Mouse (Mus musculus) erythroblast, embryonic 14.5 days (primary cell): ENCODE measurements around the gene Plekhg5. TPM values are rescaled to one million over a fixed set of nuclear protein-coding genes. Genes with fewer than 3 reads are reported as not detected.

Experiments
- H3K27me3 ChIP-seq: 2 replicates; pipeline ENCODE4 v1.6.1; 2012; ENCODE audit warnings: inconsistent platforms; ENCODE audit not compliant: control insufficient read depth
- H3K36me3 ChIP-seq: 2 replicates; pipeline ENCODE4 v1.6.1; 2012; ENCODE audit warnings: mild to moderate bottlenecking, inconsistent platforms; ENCODE audit not compliant: control insufficient read depth
- H3K4me1 ChIP-seq: 2 replicates; pipeline ENCODE4 v1.6.1; 2012; ENCODE audit warnings: inconsistent platforms; ENCODE audit not compliant: control insufficient read depth
- H3K4me3 ChIP-seq: replicated peaks from 2 replicates; pipeline ENCODE3; 2012; ENCODE audit warnings: moderate library complexity, mild to moderate bottlenecking, inconsistent platforms
- H3K9me3 ChIP-seq: 2 replicates; pipeline ENCODE4 v1.6.1; 2012; ENCODE audit warnings: low read length, inconsistent platforms, mixed read lengths; ENCODE audit not compliant: control insufficient read depth
- GATA1 ChIP-seq: IDR thresholded peaks from 2 replicates; pipeline ENCODE4 v1.6.1; 2012; ENCODE audit warnings: low read length, inconsistent platforms, mixed read lengths
- TAL1 ChIP-seq: IDR thresholded peaks from 3 replicates; pipeline ENCODE4 v1.6.1; 2012; ENCODE audit warnings: low read length, inconsistent platforms, mixed read lengths
- polyA plus RNA-seq: library from polyadenylated mRNA; stranded (reverse); fragments of >175 nt; gene quantifications from 2 replicates; pipeline ENCODE4 v1.2.3, GENCODE M21; 2012

Plekhg5 gene
- polyA plus RNA-seq, 1 experiment: 10.0 TPM

DNA sequence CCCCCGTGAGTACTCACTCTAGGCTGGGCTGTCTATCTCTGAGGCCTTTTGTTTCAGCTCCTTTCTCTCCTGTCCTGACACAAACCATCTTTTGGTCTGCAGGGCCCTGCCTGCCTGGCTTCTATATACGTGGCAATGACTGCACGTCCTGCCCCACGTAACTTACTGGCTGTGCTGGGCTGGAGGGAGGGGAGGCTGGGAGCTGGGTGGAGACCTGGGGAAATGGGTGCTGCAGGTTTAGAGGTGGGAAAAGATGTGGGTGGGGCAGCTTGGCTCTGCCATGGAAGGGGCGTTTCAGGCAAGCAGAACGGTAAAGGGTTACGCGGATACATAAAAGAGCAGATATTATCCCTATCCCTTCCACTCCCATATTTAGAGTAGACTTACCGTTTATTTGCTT lies 45.2 kb downstream of the Plekhg5 start:
- Histone ChIP-seq H3K27me3 (peaks cover 85% of the 10 kb centered on the region), H3K36me3 (peaks cover 26% of the 10 kb centered on the region), H3K4me3 (no peak overlapping the region), H3K4me1 (peaks cover 38% of the 10 kb centered on the region), H3K9me3 (peaks cover 11% of the 10 kb centered on the region)
- TF ChIP-seq TAL1 (no peak), GATA1 (no peak)

DNA sequence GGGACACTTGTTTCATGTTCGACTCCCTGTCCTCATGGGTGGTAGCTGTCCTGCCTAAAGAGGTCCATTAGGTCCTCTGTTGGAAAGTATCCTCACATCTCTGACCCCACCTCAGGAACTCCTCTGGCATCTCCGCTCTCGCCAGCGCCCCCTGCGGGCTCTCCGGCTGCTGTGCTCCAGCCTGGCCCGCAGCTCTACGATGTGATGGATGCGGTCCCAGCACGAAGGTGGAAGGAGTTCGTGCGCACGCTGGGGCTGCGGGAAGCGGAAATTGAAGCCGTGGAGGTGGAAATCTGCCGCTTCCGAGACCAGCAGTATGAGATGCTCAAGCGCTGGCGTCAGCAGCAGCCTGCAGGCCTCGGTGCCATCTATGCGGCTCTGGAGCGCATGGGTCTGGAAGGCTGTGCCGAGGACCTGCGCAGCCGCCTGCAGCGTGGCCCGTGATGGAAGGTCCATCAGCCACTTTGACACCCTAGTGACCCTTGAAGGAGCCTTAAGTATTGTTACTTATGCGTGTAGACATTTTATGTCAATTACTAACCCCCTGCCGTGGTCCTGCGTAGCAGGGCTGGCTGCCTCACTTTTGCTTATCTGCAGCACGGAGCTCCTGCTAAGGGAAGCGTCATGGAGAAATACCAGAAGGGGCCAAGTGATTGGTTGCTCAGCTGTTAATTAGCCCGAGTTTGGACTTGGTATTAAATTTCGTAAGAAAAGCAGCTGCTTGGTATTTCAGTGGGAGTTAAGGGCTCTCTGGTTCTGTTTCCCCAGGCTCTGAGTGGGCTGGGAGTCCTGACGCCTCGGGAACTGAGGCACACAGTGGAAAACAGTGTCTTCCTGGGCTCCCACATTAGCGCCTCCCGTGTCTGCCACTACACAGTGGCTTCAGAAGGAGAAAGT lies 47.3 kb downstream of the Plekhg5 start:
- peaks cover 5% of the 10 kb centered on the region for H3K36me3 ChIP-seq
- H3K4me3 ChIP-seq: no peak overlapping the region
- peaks cover 100% of the 10 kb centered on the region for H3K27me3 ChIP-seq
- TF ChIP-seq TAL1 (no peak), GATA1 (no peak)
- peaks cover 2% of the 10 kb centered on the region for H3K9me3 ChIP-seq
- H3K4me1 ChIP-seq: peaks cover 33% of the 10 kb centered on the region

DNA sequence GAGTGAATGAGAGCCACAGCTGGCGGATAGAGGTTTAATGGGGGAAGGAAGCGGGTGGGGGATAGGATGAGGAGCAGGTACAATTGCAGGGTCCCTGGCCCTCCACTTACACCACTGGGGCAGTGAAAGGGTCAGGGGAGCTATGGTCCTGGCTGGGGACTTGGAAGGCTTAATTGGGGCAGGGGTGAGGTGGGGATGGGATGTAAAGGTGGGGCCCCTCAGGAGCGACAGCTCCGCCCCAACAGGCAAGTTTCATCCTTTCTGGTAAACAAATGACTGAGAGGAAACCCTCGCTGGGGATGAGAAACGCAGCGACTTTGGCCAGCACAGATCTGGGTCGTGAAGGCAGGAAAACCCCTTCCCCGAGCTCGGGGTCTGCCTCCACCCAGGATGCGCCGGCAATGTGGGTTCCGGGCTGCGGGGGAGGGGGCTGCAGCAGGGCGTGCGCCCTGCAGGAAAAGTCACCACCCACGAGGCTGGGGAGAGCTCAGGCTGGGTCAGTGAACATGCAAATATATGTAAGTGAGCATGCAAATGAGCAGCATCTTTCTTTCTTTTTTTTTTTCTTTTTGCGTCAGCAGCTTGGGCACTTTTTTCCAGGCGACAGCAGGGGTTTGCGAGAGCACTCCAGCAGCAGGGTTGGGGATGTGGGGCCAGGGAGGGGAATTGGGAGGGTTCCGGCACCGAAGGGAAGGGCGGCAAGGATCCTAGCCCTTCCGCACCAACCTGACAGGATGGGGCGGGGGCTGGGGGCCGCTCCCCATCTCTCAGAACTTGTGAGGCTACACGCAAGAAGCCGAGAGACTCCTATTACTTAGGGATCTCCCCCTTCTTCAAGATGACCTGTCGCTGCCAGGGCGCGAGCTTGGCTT lies 48.2 kb downstream of the Plekhg5 start:
- H3K4me3 ChIP-seq: no peak overlapping the region
- no peaks in the 10 kb centered on the region for H3K36me3 ChIP-seq
- peaks cover 6% of the 10 kb centered on the region; the same call in 1 of the 2 replicates for H3K9me3 ChIP-seq
- H3K27me3 ChIP-seq: peaks cover 100% of the 10 kb centered on the region
- TF ChIP-seq TAL1 (no peak), GATA1 (no peak)
- H3K4me1 ChIP-seq: peaks cover 25% of the 10 kb centered on the region

DNA sequence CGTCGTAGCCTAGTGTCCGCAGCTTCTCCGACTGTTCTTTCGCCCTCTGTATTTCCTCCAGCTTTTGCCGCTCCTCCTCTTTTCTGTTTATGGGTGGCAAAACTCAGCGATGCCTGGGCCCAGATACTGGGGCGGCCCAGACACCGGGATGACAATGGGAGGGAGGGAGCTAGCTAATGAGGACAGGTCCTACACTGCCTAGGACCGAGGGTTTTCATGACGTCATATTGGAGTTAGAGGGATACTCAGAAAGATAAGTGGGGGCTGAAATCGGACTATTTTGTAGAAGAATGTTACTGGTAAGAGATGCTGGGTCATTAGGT lies 48.8 kb downstream of the Plekhg5 start:
- H3K4me1 ChIP-seq: peaks cover 19% of the 10 kb centered on the region
- H3K9me3 ChIP-seq: peaks cover 10% of the 10 kb centered on the region; the same call in 1 of the 2 replicates
- H3K27me3 ChIP-seq: peaks cover 100% of the 10 kb centered on the region
- TF ChIP-seq GATA1: no peak
- TF ChIP-seq TAL1: no peak
- no peaks in the 10 kb centered on the region for H3K36me3 ChIP-seq
- no peak overlapping the region for H3K4me3 ChIP-seq

DNA sequence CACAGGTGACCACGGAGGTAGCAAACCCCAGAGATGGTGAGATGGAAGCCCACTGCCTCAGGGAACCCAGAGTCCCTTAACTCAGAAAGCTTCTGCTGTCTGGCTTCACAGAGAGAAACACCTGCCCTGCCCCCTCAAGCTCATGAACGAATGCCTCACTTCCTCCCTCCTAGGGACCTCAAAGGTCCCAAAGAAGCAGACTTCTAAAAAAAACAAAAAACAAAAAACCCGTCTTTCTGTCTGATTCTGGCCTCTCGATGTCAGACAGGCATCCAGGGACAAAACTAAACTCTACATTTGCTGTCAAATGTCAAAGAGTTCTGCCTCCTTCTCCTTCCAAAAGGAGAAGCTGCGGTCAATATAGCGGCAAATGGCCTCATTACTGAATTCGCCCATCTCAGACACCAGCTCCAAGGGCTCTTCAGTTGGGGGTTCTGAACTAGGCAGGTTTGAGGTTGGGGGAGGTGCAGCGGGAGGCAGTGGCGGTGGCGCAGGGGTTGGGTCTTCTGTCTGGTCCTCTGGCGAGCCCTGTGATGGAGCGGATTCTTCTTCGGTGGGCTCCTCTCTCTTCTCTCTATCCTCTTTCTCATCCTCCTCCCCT lies 52.2 kb downstream of the Plekhg5 start:
- Histone ChIP-seq H3K4me1 (peaks cover 14% of the 10 kb centered on the region), H3K9me3 (peaks cover 20% of the 10 kb centered on the region), H3K4me3 (no peak overlapping the region), H3K36me3 (no peaks in the 10 kb centered on the region), H3K27me3 (peaks cover 100% of the 10 kb centered on the region)
- TF ChIP-seq TAL1 (no peak), GATA1 (no peak)

DNA sequence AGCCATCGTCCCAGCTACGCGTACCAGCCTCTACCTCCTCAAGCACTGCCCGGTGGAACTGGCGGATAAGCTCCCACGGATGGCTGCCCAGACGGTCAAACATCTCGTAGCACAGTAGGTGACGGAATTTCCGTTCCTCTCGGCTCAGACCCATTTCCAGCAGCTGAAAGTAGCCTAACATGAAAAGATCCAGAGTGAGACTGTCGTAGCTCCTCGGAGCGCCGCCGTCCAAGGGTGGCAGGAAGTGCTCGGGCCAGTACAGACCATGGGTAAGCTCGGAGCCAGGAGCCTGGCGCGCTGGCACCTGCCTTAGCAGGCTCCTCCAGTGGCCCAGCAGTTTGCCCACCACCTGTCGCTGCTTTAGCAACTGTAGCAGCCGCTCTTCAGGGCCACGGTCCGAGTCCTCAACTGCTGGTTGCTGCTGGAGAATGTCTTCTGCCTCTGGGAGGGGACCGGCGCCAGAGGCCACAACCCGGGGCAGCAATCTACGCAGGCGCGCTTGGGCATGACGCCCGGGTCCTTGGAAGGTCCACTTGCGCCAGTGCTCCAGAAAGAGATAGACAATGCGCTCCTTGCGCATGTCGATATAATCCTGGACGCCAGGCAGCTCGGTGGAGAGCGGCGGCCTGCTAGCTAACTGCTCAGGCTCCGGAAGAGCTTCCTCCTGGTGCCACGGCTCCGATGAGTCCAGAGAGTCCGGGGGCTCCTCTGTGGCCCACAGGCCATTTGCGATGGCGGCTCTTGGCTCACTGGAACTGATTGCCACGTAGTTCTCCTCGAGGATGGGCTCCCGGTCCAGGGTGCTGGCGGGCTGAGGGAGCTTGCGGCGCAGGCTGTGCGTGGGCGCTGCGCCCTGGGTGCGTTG lies 53.1 kb downstream of the Plekhg5 start:
- Histone ChIP-seq H3K27me3 (peaks cover 100% of the 10 kb centered on the region), H3K4me3 (no peak overlapping the region), H3K4me1 (peaks cover 7% of the 10 kb centered on the region)

DNA sequence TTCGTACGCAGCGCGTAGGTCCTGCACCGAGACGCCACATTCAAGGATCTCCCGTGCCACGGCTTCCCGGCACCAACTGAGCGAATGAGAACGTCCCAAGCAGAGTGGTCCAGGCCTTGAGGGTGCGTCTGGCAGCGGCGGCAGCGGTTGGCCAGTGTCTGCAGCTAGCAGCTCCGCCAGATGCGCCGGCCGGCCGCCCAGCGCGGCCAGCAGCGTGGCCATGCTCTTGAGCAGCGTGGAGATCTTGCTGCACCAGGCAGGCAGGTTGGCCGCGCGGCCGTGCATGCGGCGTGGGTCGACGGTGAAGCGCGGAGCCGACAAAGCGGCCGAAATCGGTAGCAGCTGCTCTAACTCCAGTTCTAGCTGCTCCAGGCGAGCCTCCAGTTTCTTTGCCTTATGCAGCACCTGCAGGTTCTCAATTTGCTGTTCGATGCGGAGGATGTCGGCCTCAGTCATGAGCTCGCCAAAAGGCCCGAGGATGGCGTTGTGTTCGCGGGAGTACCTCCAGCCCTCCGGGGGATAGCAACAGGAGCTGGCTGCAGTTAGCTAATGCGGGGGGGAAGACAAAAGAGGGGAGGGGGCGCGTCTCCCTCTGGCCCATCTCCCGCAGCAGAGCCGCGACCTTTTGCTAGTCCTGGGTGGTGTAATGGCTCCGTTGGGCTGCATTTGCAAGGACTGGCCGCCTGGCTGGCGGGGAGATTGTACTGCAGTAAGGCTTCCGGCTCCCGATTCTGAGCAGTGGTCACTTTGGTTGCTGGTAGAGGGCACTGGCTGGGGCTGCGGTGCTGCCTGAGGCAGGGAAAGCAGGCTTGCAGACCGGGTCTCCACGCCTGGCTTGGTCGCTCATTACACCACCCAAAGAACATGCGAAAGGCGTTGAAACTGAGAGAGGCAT lies 54.0 kb downstream of the Plekhg5 start:
- Histone ChIP-seq H3K4me3 (no peak overlapping the region), H3K36me3 (no peaks in the 10 kb centered on the region), H3K9me3 (peaks cover 22% of the 10 kb centered on the region), H3K27me3 (peaks cover 100% of the 10 kb centered on the region), H3K4me1 (peaks cover 8% of the 10 kb centered on the region)
- TF ChIP-seq TAL1: no peak

More for the DNA sequence above, 53.1 kb downstream of the Plekhg5 start:
- TF ChIP-seq GATA1 (no peak), TAL1 (no peak)
- Histone ChIP-seq H3K9me3 (peaks cover 18% of the 10 kb centered on the region), H3K36me3 (no peaks in the 10 kb centered on the region)

DNA sequence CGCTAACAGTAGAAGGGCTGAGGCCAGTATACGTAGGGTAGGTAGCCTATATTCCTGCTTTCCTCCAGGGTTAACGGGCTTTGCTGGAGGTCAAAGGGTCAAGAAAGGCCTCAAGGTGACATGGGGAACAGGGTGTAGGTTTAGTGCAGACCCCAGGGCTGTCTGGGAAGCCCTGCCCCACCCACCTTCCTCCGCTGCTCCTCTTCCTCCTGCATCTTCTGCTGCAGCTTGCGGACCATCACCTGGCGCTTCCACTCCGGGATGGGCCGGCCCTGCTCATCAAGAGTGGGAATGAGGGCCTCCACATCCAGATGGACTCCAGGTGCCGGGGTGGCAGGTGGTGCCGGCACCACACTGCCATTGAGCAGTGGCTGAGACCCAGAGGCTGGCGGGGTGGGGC lies 55.6 kb downstream of the Plekhg5 start:
- peaks cover 100% of the 10 kb centered on the region for H3K27me3 ChIP-seq
- no peak for TF ChIP-seq GATA1
- no peak for TF ChIP-seq TAL1
- peaks cover 17% of the 10 kb centered on the region for H3K4me1 ChIP-seq
- H3K36me3 ChIP-seq: no peaks in the 10 kb centered on the region
- no peak overlapping the region for H3K4me3 ChIP-seq
- peaks cover 31% of the 10 kb centered on the region for H3K9me3 ChIP-seq
